Mouse (Mus musculus): Measurements from ENCODE around the gene Sphk1.

DNA sequence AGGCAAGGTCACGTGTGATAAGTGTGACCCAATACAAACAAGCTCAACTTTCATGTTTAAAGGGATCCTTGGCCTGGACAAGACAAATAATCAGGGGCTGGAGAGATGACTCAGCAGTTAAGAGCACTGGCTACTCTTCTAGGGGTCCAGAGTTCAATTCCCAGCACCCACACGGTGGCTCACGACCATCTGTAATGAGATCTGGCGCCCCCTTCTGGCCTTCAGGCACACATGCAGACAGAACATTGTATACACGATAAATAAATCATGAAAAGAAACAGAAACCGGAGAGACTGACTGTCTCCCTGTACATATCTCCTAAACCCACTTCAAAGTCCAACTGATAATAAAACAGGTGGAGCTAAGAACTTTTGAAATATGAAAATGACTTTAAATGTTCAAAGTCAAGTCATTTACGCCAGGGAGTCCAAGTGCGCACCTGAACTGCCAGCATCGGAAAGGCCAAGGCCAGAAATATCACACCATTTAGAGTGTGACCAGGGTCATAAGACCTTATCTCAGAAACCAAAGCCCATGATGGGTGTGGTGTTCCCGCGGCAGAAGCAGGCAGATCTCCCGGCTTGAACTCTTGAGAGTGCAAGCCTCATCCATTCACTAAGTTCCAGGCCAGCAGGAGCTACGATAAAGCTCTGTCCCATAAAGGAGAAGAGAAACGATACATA is 41.9 kb upstream of the Sphk1 start:
- TF ChIP-seq CTCF (conservative IDR thresholded peaks at IDR 0.05; ENCODE audit: low read length) (peak; percentile 87), POU5F1 (IDR thresholded peaks at IDR 0.05; ENCODE audit: borderline replicate concordance, low read length) (no peak), NANOG (IDR thresholded peaks at IDR 0.05; ENCODE audit: borderline replicate concordance, low read length) (no peak)

All from E14TG2a.4 (cell line).